Mouse (Mus musculus): Measurements from ENCODE around the gene Ctsd.

Ctsd gene

DNA sequence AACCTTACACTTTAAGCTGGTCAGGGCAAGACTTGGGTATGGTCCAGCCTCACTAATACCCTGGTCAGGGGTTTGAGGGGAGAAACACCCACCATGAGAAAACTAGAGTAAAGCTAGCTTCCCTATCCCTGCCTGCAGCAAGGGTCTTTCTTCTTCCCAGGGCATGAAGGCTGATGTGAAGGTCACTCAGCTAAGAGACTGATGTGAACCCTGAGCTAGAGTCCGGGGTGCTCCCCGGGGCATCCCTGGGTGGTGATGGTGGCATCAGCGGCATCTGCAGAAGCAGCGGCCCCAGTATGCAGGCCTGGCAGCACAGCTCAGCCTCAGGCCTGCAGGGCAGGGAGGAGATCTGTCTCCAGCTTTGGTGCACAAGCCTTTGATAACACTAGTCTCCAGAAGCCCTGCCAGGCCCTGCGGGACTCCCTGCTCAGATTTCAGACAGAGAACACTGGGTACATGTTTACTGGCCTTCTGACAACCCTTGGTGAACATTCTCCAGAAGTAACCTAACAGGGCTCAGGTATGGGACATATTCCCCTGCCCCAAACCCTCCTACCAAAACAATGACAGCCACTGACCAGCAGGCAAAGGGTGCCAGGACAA is 13.3 kb downstream of the Ctsd start:
- DNase-seq (ENCODE audit: low read depth, low spot score) = peak; percentile 65

DNA sequence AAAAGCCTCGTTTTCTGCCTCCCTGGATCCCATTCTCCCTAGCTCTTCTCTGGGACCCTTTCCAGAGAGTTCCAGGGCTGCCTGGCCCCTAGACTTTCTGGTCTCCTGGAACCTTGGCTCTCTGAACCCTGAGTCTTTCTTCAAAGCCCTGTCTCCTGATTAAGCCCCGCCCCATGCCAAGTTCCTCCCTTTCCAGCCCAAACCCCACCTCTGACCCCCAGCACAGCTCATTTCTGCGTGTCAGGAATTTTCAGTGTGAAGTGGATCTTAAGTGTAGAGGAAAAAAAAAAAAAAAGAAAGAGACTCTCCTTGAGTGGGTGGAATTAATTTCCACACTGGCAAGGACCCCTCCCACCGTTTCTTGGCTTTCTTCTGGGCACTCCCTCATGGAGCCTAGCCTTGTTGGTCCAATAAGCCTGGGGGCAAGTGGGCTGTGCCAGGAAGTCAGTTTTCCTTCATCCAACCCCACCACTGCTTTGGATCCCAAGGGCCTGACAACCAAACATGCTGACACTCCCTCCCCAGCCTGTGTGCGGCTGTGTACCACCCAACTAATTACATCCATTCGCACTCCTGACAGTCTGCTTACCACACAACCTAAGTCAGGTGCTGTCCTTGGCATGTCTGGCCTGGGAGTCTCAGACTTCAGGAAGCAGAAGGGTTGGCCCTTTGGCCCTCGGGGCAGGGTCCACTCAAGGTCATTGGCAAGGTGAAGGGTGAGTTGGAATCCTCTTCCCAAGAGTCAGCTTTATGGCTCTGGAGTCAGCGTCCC is 14.0 kb downstream of the Ctsd start, which contains the start of gene Ifitm10:
Gene Ifitm10, minus strand, starts transcription at position 113 of the 772 bp plus-strand sequence.
- no peak for DNase-seq (ENCODE audit: low read depth, low spot score)

DNA sequence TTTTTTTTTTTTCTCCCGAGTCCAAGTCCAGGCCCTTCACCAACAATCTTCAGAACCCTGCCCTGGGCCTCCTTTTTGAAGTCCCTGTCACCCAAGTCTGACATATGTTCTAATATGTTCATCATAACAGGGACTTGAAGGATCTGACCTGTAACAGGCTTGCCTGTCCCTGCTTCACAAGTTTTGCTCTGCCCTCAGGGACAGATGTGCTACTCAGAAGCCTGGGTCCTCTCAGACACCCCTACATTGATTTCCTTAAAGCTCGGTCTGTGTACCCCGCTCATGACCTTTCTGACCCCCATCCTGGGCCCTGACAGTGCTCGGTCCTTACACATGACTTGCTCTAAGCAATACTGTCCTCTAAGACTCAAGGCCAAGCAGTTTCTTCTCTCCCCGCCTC is 14.8 kb downstream of the Ctsd start:
- no peak for DNase-seq (ENCODE audit: low read depth, low spot score)

DNA sequence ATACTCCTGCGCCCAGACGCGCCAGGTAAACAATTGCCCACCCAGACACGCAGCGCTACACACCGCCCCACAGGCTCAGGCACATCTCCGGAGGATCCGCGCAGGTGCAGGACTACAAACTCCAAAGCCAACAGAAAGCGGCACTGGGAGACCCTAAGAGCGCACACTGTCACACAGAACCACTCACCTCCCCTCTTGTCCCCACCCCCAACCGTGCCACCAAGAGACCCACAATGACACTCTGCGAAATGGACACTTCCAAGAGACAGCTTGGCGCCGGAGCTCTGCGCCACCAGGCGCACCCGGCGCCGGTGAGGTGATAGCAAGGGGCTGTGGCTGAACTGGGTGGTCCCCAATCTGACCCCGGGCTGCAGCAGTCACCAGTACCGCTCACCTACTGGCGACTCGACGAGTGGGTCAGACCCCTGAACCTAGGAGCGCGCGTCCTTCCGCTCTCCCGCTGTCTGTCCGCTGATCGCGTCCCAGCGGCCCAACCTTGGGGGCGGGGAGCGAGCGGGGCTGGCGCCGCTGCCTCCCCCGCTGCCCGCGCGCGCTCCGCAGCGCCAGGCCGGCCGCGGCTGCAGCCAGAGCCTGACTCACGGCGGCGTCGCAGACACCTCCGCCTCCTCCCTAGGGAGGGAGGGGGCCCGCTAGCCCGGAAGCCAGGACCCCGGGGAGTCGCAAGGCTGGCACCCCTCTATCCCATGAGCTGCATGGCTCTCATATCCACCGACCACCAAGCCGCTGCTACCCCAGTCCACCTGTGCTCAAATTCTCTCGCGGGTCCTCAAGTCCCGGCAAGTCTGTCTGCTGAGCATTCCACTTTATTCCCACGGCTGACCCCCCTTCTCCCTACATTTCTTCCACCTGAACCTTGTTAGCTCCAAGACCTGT is 15.8 kb downstream of the Ctsd start:
- no peak for DNase-seq (ENCODE audit: low read depth, low spot score)

DNA sequence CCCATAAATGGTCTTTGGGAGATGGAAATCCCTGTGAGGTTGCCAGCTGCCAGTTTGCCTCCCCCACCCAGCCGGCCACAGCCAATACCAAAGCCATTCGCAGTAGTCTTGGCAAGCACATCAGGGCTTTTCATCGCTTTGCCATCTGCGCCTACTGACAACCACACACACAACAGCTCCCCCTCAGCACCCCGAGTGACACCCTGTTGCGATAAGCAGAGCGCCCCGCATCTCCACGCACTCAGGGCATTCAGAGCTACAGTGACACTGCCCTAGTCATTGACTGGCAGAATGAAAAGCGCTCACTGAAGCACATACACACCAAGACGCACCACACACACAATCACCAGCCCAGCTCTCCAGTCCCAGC is 16.5 kb downstream of the Ctsd start:
- DNase-seq (ENCODE audit: low read depth, low spot score) = no peak

DNA sequence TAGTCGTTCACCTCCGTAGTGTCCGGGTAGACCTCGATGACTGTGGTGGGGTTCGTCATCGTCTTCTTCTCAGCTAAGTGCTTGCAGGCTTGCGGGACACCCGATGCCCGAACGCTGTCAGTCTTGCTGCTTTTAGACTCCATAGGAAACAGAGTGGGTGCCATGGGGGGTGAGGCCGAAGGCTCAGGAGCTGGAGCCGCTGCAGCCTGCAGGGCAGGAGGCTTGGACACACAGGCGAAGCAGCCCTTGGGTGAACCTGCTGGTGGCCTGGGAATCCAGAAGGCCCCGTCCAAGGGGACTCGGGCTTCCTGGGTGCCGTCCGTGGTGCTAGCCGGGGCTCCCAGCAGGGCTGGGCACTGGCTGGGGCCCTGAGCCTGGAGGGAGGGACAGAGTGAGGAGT is 16.9 kb downstream of the Ctsd start:
- no peak for DNase-seq (ENCODE audit: low read depth, low spot score)

DNA sequence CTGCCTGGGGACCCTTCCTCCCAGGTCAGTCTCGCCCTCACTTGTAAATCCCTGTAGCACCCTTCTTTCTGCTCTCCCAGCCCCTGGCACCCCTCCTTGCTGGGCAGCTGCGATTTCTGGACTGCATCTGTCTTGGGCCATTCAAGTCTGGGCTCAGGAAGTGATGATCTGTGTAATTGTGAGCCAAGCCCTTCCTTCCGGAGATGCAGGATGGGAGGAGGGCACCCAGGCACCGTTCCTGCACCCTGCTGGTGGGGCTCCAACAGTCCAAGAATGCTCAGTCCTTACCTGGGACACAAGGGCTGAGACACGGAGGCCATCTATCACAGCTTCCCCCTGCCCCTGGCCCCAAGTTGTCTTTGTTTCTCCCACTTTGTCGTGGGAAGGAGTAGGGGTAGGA is 18.0 kb downstream of the Ctsd start:
- no peak for DNase-seq (ENCODE audit: low read depth, low spot score)

DNA sequence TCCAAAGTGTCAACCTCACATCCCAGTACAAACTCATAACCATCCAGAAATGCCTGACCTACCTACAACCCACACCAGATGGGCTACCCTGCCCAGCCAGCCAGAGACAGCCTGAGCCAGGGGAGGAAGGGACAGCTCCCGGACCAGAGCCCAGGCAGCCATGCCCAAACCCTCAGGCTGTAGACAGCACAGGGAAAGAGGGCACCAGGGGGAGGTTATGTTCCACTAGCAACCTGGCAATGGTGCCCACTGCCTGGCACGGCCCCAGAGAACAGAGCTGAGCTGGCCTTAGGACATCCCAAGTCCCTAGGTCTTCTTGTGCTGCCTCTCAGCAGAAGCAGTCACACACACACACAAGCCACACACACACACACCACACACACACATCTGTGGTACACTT is 19.0 kb downstream of the Ctsd start:
- peak; percentile 82 for DNase-seq (ENCODE audit: low read depth, low spot score)

DNA sequence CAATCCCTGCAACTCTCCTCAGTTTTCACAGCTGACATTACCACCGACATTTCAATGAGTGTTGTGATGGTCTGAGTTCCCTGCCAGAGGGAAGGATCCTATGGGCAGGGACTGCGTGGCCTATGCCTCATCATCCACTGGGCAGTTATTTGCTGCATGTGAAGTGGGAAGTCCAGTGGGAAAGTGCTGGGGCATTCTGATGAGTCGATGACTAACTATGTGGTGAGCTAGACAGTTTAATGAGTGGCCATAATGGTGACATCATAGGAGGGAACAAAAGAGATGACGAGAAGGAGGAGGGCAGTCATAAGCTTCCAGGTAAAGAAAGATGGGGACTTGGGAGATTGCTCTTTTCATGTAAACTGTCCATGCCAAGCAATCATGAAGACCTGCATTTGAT is 24.7 kb downstream of the Ctsd start:
- no peak for DNase-seq (ENCODE audit: low read depth, low spot score)

DNA sequence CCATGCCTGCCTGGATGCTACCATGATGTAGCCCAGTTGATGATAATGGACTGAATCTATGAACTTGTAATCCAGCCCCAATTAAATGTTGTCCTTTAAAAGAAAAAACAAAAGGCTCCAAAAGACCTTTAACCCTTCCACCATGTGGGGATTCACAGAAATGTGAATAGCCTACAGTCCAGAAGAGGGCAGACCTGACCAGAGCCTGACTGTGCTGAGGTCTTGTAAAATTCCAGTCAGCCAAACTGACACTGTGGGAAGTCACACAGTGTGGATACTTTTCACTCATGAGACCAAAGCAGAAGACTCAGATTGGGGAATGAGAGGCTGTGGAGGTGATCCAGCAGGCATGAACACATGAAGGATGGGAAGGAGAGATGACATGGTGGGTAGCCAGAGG is 27.1 kb downstream of the Ctsd start:
- DNase-seq (ENCODE audit: low read depth, low spot score) = no peak

DNA sequence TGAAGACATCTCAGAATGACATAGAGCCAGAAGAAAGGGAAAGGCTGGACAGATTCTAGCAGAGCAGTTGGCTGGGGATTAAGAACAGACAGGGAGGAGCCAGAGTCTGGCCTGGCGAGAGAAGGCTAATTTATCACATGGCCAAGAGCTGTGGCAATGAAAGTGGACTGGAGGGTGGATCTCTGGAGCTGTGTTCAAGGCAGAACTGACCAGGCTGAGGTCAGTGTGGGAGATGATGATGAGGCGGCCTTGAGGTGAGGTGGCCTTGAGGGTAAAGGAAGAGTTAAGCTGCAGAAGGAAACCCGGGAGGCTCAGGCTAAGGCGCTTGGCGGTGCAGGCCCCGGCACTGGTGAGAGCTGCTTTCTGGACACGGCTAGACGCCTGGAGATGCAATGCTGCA is 28.7 kb downstream of the Ctsd start:
- DNase-seq (ENCODE audit: low read depth, low spot score) = no peak

DNA sequence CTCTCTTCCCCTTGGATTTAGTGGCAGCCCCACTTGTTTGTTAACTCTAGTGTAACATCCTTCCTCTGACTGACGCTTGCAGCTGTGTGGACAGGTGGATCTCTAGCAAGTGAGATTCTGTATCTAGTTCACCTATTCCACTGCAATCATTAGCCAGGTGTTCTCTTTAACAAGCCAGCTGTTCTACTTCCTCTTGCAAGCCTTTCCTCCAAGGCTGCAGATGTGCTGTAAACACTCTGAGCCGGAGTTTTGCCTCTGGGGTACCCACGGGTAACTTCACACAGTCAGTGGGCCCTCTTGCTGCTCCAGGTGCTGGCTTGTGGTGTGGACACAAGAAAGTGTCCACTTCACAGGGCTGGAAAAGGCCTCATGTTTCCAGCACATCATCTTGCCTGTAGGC is 30.3 kb downstream of the Ctsd start:
- DNase-seq (ENCODE audit: low read depth, low spot score) = no peak

DNA sequence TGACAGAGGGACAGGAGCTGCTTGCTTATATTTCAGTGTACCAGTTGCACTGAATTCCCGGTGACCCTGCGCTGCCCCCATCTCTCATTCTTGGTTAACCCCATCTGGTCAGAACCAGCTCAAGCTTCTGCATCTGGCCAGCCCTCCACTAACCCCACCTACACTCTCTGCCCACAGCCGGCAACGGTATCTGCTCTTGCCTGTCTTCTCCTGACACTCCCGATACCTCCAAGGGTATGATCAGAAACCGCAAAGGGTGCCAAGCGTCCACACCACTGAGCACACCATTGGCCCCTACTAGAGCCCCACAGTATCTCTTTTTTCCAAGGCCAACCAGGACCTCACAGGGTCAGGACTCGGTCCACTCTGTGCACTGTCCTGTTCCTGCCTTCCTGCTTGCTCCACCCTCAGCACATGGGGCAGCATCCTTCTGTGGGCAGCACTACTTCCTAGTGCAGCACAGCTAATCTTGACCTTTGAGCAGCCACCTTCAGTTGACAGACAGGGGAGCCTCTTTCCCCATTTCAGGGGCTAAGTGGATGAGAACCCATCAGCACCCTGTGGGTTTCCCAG is 33.1 kb downstream of the Ctsd start:
- DNase-seq (ENCODE audit: low read depth, low spot score) = no peak

DNA sequence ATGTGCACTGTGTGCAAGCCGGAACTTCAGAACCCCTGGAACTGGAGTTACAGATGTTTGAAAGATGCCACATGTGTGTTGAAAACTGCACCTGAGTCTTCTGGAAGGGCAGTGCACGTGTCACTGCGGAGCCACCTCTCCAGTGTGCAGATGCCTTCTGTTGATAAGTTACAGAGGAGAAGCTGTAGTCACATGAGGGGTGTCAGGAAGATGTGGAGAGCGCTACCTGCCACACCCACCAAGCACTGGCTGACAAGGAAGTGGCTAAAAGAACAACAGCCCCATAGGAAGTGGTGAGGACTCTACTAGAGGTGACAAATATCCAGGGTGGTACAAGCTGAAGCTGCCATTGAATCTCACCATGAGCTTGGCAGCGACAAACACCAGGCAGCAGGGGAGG is 34.0 kb downstream of the Ctsd start:
- no peak for DNase-seq (ENCODE audit: low read depth, low spot score)

DNA sequence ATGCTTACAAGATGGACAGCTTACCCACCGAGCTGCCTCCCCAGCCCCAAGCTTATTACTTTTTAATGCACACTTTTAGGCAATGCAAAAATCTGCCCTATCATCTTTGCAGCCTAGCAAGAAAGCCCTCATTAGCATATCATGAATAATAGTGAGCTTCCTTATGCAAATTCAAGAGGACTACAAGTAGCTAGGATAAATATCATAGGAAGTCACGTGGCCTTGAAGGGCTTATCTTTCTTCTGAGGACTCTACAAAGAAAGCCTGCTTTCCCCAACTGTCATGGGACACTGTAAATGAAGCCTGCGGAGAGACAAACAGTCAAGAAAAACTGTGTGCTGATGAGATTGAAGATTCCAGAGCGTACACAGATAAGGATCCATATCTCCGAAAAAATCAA is 36.3 kb downstream of the Ctsd start:
- no peak for DNase-seq (ENCODE audit: low read depth, low spot score)

DNA sequence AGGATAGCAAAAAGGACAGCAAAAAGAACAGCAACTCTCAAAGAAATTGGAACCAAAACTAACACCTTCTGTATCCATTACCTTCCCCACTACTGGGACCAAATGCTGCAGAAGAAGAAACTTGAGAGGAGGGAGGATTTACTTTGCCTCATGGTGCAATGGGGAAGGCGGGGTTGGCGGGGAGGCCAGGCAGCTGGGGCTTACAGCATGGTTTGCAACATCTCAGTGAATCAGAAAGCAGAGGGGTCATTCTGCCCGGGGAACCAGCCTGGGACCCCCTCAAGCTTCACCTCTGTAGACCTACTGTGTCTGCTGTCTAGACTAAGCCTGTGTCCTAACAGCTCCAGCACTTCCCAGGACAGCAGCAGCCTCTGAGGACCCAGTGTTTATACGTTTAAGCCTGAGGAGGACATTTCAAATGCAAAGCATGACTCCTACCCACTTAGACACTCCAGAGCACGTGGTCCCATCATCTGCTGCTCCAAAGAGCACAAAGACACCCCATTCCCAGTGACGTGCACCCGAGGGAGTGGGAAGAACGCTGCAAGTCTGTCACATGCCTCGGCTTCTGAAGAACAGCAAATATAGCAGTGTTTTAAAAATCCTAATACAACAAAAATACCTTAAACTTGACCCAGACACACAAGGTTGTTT is 38.4 kb downstream of the Ctsd start:
- peak; percentile 40 for DNase-seq (ENCODE audit: low read depth, low spot score)

DNA sequence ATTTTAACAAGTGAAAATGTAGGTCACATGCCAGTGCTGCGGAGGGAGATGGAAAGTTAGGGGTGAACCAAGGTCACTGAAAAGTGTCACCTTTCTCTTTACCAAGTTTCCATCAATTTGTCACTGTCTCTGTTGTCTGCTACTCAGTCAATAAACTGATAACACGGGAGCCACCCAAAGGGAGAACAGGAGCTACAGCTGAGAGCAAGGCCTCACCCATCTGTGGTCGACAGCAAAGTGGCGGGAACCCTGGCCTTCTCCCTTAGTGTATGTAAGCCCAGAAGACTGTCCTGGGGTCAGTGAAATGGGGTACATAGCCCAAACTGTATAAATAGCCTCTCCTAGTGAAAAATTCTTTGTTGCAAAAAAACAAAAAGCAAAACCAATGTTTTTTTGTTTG is 40.3 kb downstream of the Ctsd start:
- DNase-seq (ENCODE audit: low read depth, low spot score) = no peak

DNA sequence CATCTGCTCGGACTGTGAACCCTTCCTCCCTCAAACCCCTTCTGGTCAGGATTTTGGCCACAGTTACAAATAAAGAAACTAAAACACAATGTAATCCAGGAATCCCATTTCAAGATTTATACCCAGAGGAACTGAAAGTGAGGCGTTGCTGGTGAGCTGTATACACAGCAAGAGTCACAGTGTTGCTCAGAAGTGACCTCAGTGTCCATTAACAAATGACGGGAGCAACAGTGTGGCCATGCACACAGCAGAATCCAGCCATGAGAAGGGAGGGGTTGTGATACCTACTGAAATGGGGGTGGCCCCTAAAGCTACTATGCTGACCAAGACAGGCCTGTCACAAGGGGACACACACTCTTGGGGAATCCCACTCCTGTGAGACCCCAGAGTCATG is 45.6 kb downstream of the Ctsd start:
- DNase-seq (ENCODE audit: low read depth, low spot score) = no peak

DNA sequence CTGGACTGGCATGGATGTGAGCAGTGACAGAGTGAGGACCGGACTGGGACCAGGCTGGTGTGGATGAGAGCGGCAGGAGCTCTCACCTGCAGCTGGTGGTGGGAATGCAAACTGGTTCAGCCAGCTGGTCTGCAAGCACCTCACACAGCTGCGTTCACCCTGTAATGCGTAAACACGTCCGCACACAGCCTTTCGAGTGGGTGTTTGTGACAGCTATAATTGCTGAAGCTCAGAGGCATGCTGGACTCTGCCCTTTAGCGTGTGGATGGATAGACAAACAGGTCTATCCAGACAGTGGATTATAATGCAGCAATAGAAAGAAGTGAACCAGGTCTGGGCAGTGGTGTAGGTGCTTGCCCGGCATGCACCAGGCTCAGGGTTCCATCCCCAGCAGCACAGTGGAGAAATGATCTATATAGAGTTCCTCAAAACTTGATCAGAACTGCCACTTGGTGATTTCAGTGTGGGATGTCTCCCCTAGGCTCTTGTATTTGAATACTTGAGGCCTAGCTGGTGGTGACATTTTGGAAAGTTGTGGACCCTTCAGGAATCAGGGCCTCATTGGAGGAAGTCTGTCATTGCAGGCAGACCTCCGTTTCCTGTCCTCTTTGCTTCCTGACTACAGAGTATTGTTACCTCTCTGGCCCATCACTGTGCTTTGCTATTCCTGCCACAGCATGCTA is 46.1 kb downstream of the Ctsd start:
- no peak for DNase-seq (ENCODE audit: low read depth, low spot score)

DNA sequence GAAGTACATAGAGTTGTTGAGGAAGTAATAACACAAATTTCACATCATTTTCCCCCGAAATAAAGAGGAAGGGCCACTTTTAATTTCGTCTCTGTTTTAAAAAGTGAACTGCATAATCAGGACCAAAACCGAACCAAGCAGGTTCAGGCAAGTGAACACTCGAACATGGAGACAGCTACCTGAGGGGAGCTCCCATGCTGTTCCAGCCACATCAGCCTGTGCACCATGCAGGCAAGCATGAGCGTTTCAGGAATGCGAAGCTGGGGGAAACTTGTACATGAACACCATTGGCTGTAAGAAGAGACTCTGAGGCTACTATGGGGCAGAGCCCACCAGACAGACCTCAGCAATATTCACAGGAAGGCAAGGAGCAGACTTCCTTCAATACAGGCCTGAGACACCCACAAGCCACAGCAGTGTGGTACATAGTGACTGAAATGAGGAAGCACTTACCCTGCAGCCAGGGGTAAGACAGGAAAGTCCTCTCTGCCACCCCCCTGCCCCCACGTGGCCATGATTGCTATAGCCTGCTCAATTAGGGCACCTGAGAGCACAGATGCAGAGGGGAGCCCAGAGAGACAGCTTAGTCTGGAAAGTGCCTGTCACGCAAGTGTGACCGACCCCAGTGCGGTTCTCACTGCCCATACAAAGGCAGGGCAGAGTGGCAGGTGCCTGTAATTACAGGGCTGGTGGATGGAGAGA is 47.4 kb downstream of the Ctsd start:
- DNase-seq (ENCODE audit: low read depth, low spot score) = no peak

DNA sequence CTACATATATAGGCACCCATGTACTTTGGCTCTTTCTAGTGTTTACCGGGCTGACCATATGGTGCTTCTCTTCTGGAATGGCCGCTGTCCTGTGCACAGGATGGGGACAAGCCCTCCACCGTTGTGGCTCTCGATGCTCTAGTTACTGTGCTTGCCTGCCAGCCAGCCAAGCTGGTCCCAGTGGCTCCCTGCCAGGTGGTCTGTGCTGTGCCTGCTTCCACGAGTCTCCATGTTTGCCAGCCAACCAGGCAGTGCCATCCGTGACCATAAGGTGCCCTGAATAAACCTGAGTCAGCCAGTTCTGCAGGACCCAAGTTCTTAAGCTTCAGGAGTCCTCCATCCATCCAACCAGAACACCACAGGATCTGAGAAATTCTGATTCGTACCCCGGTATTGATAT is 52.7 kb downstream of the Ctsd start:
- no peak for DNase-seq (ENCODE audit: low read depth, low spot score)
